Mouse (Mus musculus) retina, postnatal 7 days (tissue): Measurements from ENCODE around the gene Map4k5.

Source experiments
- DNase-seq: peaks from one replicate; pipeline ENCODE4 v3.0.0-alpha.2; 2012; ENCODE audit warnings: low read depth, low spot score

Map4k5 gene

GRCm38 (mm10) chr12:69892371-69893251 is at the start of gene Map4k5, which contains the start of gene Atl1:
Gene Map4k5, minus strand, starts transcription at chr12:69893200.
Gene Atl1, plus strand, starts transcription at chr12:69892614.
- peak; percentile 81 for DNase-seq

- no peak for DNase-seq
Measured at GRCm38 (mm10) chr12:69941655-69942329, 48.8 kb upstream of the Map4k5 start.

- no peak for DNase-seq
Measured at GRCm38 (mm10) chr12:69939291-69939690, 46.3 kb upstream of the Map4k5 start.

- DNase-seq: no peak
Measured at GRCm38 (mm10) chr12:69937731-69938130, 44.7 kb upstream of the Map4k5 start.

GRCm38 (mm10) chr12:69926716-69927115 is 33.7 kb upstream of the Map4k5 start:
- DNase-seq: no peak

- DNase-seq: peak; percentile 16
Measured at GRCm38 (mm10) chr12:69924012-69924411, 31.0 kb upstream of the Map4k5 start.

GRCm38 (mm10) chr12:69923603-69924002 is 30.6 kb upstream of the Map4k5 start:
- DNase-seq: no peak

GRCm38 (mm10) chr12:69923128-69923527 is 30.1 kb upstream of the Map4k5 start:
- no peak for DNase-seq

GRCm38 (mm10) chr12:69922099-69922498 is 29.1 kb upstream of the Map4k5 start:
- DNase-seq: no peak

- no peak for DNase-seq
Measured at GRCm38 (mm10) chr12:69917870-69918269, 24.9 kb upstream of the Map4k5 start.

- DNase-seq: no peak
Measured at GRCm38 (mm10) chr12:69912737-69913136, 19.7 kb upstream of the Map4k5 start.

GRCm38 (mm10) chr12:69911906-69912305 is 18.9 kb upstream of the Map4k5 start:
- no peak for DNase-seq

GRCm38 (mm10) chr12:69908511-69908900 is 15.5 kb upstream of the Map4k5 start:
- DNase-seq: peak; percentile 8

GRCm38 (mm10) chr12:69907667-69908510 is 14.9 kb upstream of the Map4k5 start:
- DNase-seq: peak; percentile 14

GRCm38 (mm10) chr12:69904991-69905390 is 12.0 kb upstream of the Map4k5 start:
- DNase-seq: no peak

GRCm38 (mm10) chr12:69898119-69898518 is 5.1 kb upstream of the Map4k5 start:
- no peak for DNase-seq

GRCm38 (mm10) chr12:69895046-69895445 is 2.0 kb upstream of the Map4k5 start:
- DNase-seq: no peak

- no peak for DNase-seq
Measured at GRCm38 (mm10) chr12:69893927-69894326, 927 bp upstream of the Map4k5 start.

- DNase-seq: no peak
Measured at GRCm38 (mm10) chr12:69891721-69892120, 1.3 kb downstream of the Map4k5 start.

- DNase-seq: no peak
Measured at GRCm38 (mm10) chr12:69890476-69890875, 2.5 kb downstream of the Map4k5 start.

GRCm38 (mm10) chr12:69890051-69890450 is 2.9 kb downstream of the Map4k5 start:
- DNase-seq: no peak

GRCm38 (mm10) chr12:69888345-69888744 is 4.7 kb downstream of the Map4k5 start:
- no peak for DNase-seq
